Mouse (Mus musculus) hindlimb bud, embryonic 11.5 days (tissue): Measurements from ENCODE around the gene Pou2f3.

Source experiments
- DNase-seq: peaks from one replicate; pipeline ENCODE4 v3.0.0-alpha.2; 2012; ENCODE audit warnings: low read depth, low spot score; ENCODE audit errors: extremely low spot score

The Pou2f3 gene

DNA sequence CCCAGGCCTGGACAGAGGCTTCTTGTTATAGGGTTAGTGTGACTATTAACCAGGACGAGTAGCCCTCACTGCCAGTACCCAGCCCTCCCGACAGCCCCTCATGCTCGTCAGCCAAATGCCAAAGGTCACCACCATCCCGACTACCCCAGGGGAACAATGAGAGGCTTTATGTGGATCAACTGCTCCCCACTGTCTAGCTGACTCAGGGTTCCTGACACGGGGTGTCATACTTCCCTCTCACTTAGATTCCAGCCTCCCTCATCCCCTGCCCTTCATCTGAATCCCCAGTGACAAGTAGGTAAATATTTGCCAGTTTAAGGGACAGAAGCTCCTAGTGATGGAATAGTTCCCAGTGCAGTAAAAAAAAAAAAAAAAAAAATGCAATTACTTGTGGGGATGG is 22.1 kb upstream of the Pou2f3 start:
- DNase-seq = no peak

- no peak for DNase-seq
These were observed 21.6 kb upstream of the Pou2f3 start for GRCm38 (mm10) chr9:43231805-43232204.

GRCm38 (mm10) chr9:43230886-43231285 is 20.7 kb upstream of the Pou2f3 start:
- no peak for DNase-seq

DNA sequence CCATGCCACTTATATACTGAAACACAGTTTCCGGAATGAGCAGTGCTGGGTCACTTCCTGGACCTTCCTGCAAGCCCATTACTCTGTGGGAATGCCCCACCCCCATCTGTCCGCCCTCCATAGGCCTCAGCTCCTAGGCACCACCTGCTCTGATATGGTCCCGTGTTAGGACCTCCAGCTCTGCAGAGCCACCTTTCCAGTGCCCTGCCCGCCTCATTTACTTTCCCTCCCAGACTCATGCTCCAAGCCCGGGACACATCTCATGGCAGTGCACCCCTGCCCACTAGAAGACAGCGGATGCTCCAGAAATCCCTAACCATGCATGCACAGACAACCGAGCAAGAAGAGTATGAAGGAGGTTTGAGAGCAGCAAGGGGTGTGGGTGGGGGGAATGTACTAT is 19.8 kb upstream of the Pou2f3 start:
- DNase-seq = no peak

- no peak for DNase-seq
These were observed 19.3 kb upstream of the Pou2f3 start for GRCm38 (mm10) chr9:43229398-43229895.

GRCm38 (mm10) chr9:43228745-43229144 is 18.6 kb upstream of the Pou2f3 start:
- no peak for DNase-seq

GRCm38 (mm10) chr9:43227626-43228025 is 17.5 kb upstream of the Pou2f3 start:
- DNase-seq = no peak

GRCm38 (mm10) chr9:43226573-43227160 is 16.5 kb upstream of the Pou2f3 start:
- DNase-seq = no peak

- no peak for DNase-seq
These were observed 15.3 kb upstream of the Pou2f3 start for GRCm38 (mm10) chr9:43225481-43225880.

DNA sequence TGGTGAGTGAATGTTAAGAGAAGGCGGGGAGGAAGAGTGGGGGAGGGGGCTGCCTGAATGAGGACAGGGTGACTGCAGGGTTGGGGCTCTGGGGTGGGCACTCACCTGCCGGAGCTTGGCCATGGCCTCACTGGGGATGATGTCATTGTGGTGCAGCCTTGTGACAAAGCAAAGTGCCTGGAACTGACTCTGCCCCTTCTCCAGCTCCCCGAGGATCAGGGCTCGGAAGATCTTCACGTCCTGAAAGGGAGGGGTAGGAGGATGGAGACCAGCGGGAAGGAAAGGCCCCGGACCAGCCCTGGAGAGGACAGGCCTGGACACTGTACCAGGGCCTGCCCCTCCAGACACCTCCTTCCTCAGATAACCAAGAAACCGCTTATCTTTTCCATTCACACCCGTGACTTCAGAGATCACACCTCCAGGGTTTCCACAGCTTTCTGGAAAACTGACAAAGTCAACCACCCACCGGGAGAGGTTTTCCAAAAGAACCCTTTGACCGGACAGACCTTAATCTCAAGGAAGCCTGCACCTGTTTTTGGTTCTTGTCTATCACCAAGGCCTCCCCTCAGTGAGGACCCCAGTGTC is 14.7 kb upstream of the Pou2f3 start:
- no peak for DNase-seq

GRCm38 (mm10) chr9:43222429-43222715 is 12.2 kb upstream of the Pou2f3 start:
- no peak for DNase-seq

DNA sequence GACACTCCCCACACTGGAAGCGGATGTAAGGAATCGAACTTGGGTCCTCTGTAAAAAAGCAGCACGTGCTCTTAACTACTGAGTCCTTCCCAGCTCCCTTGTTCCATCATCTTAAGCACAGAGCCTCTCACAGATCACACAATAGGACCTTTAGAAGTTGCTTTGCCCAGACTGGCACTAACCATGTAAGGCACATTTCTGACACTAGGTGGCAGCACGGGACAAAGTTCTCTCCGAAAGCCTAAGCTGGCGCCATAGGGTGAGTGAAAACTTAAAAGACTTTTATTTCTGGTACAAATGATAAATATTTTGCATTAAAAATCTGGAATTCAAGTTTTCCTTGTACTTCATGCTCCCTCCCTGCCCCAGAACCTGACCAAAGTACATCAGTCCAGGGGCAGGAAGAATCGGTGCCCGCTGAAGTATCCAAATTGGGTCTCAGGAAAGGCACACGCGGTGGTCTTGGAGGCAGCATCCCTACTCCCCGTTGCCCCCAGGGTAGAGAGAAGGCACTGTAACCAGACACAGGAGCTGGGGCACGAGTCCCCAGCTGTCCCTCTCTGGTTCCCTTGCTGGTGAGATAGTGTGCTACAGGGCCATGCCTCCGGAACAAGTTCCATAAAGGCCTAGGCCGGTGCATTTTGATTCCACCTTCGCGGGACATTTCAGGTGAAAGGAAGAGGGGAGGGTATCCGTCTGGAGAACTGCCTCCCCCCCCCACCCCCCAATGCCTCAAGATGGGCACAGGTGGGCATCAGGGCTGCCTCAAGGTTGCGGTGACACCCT is 11.7 kb upstream of the Pou2f3 start:
- peak; percentile 95 for DNase-seq

DNA sequence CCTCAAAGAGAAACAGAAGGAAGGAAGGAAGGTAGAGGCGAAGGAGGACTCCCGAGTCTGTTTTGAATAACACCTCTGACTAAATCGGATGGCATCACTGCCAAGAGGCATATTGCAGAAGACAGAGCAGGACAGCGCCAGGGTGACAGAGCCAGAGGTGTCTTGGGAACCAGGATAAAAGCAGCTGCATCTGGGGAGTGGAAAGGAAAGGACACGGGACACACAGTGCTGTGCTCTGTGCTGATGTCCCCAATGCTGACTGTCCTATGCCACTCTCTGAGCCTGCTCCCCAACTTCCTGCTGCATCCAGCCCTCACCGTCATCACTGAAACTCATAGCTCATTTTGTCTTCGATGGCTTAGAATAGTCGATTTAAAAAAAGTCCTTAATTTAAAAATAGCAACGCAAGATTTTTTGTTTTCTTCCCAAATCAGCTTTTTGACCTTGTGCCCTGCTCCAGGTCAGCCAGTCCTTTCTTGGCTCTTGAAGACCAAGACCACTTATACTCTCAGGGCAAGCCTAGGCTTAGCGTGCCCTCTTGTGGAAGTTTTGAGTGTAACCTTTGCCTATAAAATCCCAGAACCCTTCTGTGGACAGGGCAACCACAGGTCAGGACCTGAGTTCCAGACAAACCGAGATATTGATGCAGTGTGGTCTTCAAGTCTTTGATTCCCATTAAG is 742 bp upstream of the Pou2f3 start:
- peak; percentile 71 for DNase-seq

GRCm38 (mm10) chr9:43206022-43206390 is 4.2 kb downstream of the Pou2f3 start:
- DNase-seq = no peak

DNA sequence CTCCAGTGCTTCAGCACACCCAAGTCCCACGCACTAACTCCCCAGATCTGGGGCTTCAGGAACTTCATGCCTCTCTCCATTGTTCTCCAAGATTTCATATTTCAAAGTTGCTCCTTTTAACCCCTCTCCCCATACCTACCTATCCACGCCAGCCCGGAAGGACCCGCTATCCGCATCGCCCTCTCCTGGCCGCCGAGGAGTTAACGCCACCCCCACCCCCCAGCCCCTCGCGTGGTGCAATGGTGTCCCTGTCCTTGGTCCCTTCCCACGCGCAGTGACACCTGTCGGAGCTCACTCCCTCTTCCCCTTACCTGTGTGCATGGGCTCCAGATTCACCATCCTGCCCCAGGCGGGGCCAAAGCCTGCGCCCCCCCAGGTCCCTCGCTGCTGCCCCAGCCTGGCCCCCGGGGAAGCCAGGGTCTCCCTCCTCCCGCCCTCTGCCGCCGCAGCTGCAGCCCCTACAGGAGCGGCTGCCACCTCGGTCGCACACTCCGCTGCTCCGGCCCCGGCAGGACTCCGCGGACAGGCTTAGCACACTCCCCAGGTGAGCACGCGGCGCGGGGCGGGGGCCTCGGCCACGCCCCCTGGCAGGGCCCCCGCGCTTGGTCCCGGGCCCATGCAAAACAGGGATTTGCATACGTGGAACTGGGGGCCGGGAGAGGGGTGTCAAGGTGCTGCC is 4.7 kb downstream of the Pou2f3 start:
- no peak for DNase-seq

GRCm38 (mm10) chr9:43200212-43200611 is 10.0 kb downstream of the Pou2f3 start:
- no peak for DNase-seq

GRCm38 (mm10) chr9:43194001-43194400 is 16.2 kb downstream of the Pou2f3 start:
- DNase-seq = no peak

DNA sequence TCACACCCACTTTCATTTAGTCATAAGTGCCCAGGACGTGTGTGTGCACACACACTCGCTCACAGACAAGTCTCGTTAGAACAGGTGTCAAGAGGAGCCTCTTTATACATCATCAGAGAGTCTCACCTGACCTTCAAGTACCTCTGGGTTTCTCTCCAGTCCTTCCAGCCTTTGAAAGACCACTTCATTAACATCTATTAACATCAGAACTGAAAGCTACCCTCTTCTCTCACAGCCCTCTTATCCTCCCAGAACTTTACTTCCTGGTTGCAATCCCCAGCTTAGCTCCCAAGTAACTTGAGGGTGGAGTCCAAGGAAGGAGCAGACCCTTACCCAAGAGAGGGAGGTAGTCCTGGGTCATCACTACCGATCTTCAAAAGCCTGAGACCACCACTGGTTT is 18.6 kb downstream of the Pou2f3 start:
- no peak for DNase-seq

DNA sequence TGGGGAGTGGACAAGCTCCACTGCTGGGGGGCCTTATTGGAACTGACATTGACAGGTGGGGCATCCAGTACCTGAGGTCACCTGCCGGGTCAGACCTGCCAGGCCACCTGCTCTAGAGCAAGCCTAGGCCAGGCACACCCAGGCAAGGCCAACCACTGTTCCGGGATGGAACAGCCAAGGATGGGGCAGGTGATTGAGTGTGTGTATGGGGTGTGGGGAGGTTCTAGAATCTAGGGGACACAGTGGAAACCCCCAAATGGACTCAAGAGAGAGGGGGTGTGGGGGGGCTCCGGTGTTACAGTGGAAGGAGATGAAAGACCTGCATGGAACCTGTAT is 21.2 kb downstream of the Pou2f3 start:
- no peak for DNase-seq

DNA sequence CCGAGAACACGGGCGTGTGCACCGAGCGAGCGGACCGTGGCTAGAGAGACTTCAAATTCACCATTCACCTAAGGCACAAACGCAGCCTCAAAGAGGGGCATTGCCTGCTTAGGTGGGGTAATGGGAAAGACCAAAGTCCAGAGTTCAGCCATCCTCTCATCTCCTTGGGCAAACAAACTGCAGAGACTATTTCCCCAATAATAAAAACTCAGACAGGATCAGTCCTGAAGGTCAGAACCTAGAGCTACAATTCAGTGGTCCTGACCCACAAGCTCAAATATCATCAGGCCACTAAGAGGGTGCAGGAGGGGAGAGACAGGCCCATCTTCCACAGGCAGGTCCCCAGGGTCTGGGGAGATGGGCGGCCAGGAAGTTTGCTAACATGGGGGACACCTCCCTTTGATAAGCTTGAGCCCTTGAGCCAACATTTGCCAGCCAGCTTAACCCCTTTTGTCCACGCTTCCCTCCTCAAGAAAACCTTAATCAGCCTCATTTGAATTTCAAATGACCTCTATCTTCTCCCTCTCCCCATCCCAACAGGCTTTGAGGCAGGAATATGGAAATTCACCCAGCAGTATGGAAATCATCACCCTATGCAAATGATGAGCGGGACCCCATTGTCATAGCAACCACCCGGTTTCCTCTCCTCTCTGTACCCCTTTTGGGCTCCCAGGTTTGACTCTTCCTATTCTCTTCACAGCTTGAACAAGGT is 21.7 kb downstream of the Pou2f3 start:
- no peak for DNase-seq

GRCm38 (mm10) chr9:43179614-43180013 is 30.6 kb downstream of the Pou2f3 start:
- DNase-seq = no peak
